Mouse (Mus musculus): ENCODE results near the gene Tgoln1.

Gene Tgoln1

DNA sequence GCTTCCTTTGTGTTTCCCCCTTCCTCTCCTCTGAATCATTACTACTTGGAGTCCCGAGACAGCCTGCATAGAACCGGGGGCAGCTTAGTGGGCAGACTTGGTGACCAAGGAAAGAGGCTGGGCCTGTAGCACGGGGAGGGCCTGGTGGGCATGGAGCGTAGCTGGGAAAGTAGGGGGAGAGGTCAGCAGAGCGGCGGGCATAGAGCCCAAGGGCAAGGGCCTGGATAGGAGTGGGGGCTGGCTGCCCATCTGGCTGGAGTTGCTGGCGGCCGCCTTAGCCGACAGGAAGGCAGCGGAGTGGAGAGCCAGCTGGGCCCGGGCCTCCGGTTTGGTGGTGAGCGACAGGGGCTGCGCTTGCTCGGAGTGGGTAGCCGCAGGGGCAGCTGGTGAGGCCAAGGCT, 10.5 kb upstream of the Tgoln1 start:
- DNase-seq: peak; percentile 42

GRCm38 (mm10) chr6:72626391-72626790, 9.6 kb upstream of the Tgoln1 start:
- no peak for DNase-seq

- DNase-seq: peak; percentile 74
These were observed 7.0 kb upstream of the Tgoln1 start for GRCm38 (mm10) chr6:72623661-72624402.

DNA sequence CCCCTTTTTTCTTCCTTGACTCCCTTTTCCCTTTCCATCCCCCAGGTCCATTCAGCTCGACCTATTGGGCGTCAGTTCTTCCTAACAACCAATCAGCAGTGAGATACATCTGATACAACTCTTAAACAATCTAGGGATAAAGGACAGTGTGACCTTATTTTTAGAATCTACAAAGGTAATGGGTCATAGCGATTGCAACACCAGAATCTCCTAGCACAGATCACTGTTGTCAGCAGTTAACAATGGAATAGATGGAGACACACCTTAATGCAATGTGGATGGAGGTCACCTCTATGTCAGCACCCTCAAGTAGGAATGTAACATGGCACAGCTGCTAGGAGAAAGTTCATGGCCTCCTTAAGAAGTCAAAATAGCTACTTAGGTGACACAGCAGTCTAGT, 6.1 kb upstream of the Tgoln1 start:
- DNase-seq: no peak

DNA sequence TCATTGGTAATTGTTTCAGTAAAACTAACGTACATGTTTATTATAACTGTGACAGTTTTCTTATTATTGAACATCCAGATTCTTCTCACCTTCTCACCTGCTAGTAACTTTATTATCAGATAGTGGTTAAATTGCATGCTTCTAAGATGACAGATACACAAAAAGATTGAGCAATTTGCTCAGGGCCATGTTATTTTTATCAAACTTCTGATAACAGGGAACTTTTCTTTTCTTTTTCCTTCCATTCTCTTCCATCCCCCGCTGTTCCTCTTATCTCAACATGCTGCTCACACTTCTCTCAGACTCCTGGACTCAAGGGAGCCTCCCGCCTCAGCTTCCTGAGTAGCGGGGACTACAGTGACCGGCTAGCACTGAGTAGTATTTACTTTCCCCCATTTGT, 4.1 kb upstream of the Tgoln1 start:
- DNase-seq: no peak

GRCm38 (mm10) chr6:72619734-72620532, 3.1 kb upstream of the Tgoln1 start:
- DNase-seq: peak; percentile 61

- no peak for DNase-seq
These were observed 1.0 kb downstream of the Tgoln1 start for GRCm38 (mm10) chr6:72615561-72616375.

DNA sequence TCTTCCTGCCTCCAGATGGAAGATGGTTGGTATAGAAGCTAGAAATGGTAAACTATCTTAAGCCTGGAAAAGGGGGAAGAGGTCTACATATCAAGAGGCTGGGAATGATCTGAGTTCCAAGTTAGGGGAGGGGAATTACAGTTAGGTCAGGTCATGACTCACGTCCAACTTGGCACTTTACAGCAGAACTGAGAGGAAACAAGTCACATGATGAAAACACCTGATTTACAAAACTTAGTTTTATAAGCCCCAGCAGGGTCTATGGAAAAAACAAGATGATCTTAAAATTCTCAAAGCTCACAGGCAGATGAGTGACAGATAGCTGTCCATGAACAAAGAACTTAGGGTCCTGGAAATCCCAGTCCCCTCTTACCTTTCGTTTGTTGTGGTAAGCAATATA, 1.6 kb downstream of the Tgoln1 start:
- no peak for DNase-seq

GRCm38 (mm10) chr6:72610261-72610660, 6.5 kb downstream of the Tgoln1 start:
- no peak for DNase-seq

DNA sequence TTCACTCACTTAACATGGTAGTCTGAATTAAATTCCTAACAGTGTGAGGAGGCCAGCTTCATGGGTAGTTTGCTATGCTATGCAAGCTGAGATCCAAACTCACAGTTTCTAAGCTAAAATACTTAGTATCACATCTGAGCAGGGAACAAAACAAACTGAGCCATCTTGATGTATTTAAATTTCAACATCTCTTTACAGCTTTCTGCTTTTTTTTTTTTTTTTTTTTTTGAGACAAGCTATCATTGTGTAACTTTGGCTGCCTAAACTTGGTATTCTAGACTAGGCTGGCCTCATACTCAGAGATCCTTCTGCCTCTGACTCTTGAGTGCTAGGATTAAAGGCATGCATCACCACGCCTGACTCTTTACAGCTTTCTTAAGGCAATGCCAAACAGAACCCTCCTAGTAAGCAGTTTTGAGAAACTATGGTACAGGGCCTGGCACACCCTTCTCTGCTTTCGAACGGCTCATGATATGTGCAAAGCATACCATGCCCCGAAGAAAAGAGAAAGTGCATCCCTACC, 8.1 kb downstream of the Tgoln1 start:
- DNase-seq: no peak

DNA sequence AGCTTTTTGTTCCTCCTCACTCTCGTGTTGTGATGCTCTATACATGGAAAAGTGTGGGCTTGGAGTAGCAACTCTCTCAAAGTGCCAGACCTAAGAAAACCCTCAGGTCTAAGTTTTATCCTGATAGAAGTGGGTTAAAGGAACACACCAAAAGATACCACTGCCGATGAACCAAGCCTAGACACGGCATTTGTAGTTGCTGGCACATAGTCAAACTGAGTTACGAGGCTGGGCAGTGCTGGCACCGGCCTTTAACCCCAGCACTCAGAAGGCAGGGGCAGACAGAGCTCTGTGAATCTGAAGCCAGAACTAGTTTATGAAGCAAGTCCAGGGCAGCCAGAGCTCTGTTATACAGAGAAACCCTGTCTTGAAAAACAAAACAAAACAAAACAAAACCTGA, 9.1 kb downstream of the Tgoln1 start:
- DNase-seq: peak; percentile 86

GRCm38 (mm10) chr6:72607060-72607459, 9.7 kb downstream of the Tgoln1 start:
- peak; percentile 82 for DNase-seq

- DNase-seq: no peak
These were observed 12.7 kb downstream of the Tgoln1 start for GRCm38 (mm10) chr6:72604066-72604465.

- peak; percentile 93 for DNase-seq
These were observed 15.1 kb downstream of the Tgoln1 start for GRCm38 (mm10) chr6:72601732-72602131.

DNA sequence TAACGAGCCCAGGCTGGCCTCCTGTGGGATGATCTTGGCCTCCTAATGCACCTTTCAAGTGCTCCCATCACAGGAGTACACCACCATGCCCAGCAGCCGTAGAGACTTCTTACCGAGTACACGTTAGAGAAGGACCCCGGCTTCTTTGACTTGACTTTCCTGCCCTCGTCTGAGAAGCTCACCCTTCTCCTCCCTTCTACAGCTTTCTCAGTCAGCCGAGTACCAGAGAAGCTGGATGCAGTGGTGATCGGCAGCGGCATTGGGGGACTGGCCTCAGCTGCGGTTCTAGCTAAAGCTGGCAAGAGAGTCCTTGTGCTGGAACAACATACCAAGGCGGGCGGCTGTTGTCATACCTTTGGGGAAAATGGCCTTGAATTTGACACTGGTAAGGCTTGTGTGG, 16.0 kb downstream of the Tgoln1 start:
- no peak for DNase-seq

DNA sequence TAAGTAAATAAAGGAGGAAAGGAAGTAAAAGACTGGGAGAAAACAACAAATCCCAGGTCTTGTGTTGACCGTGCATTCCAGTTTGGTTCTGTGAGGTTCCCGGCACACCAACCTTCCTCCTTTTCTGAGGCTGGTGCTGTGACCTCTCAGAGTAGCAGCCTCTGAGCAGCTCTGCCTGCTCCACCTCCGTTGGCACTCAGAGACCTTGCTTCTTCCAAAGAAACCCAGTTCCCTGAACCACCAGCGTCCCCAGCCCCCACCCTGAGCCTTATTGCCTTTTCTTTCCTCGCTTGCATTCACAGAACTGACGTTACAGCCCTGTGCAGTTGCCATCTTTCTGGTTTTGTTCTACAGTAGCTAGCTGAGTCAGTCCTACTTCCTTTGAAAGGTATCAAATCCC, 16.6 kb downstream of the Tgoln1 start:
- no peak for DNase-seq

DNA sequence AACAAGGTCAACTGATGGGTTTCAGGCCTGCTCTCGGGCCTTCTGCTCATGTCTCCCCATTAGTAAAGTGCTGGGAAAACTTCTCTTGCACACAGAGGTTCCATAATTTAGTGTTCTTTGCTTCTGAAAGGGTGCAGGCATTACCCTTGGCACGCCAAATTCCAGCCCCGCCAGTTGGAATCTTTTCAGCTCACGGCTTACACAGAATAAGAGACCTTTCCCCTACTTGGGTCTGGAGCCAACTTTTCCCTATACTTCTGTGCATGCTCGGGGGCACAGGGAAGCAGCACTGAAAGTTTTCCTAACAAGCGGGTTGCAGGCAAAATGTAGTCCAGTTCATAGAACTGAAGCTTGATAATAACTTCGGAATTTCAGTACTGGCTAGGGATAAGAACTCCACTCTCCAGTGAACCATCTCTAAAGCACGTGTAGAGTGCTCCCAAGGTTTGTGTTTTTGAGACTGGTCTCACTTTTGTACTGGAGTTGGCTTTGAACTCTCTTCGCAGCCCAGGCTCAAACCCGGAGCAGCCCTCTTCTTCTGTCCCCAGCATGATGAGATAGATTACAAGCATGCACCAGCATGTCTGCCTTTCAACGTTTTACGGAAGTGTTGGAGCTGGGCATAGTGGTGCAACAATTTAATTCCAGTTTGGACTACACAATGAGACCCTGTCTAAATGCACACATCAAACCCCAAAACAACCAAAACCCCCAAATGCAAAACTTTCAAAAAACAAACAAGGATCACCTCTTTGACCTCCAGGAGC, 17.8 kb downstream of the Tgoln1 start:
- peak; percentile 78 for DNase-seq

- DNase-seq: peak; percentile 98
These were observed 18.6 kb downstream of the Tgoln1 start, which contains the start of the genes Elmod3 and Retsat for GRCm38 (mm10) chr6:72597956-72598753. TSS of gene Elmod3 (minus strand) at chr6:72598413. TSS of gene Retsat (plus strand) at chr6:72598475.

- DNase-seq: peak; percentile 43
These were observed 19.5 kb downstream of the Tgoln1 start for GRCm38 (mm10) chr6:72597083-72597874.

DNA sequence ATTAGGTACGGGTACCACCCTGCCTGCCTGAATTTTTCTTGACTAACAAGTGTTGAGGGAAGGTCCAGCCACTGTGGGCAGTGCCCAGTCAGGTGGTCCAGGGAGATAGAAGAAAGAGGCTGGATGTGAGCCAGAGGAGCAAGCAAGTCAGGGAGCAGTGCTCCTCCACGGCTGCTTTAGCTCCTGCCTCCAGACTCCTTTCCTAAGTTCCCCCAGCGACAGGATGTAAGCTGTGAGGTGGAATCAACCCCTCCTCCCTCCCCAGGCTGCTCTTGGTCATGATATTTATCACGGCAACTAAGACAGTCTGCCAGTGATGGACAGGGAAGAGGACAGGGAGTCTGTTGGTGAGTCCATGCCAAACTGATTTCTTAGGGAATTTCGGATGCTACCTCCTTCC, 22.9 kb downstream of the Tgoln1 start:
- no peak for DNase-seq
